Mouse (Mus musculus): ENCODE data around the gene Stk38. TPM values are rescaled to one million over a fixed set of nuclear protein-coding genes. Genes with fewer than 3 reads are reported as not detected.
"Not testable (repeated sequence)": the region's sequence is repeated elsewhere in the genome, so short reads cannot be mapped to it uniquely, and the experiment has no call there.

The Stk38 gene
- polyA plus RNA-seq, 1 experiment from 2014 or later = 121 TPM

DNA sequence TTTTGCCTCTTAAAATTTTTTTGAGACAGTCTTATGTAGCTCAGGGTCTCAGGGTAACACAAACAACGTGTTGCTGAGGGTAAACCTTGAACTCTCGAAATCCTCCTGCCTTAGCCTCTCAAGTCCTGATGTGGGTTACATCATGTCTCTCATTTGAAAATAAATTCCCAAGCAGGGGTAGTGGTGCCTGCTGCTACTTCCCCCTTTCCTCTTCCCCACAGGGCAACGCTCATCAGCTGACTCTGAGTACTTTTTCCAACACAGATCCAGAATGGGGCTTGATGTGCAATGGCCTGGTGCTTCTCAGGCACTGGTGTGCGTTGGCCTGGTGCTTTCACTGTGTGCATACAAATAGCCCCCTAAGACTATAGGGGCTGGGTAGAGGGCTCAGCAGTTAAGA is 1.4 kb upstream of the Stk38 start:
- no peak for DNase-seq (ENCODE audit: low spot score)

DNA sequence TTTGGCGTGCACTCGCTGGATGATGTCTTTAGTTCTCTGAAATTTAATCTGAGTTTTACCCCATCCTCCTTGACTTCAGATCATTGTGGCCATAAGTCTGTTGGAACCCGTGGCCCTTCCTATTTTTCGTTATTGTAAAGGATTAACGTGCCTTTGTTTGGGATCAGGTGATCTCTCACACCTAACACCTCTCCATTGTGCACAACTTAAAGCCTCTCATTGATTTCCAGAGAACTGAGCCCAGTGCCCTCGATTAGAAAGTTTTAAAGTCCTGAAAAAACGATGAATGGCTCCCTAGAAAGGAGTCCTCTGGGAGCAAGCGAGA is 493 bp upstream of the Stk38 start:
- DNase-seq (ENCODE audit: low spot score) = no peak

DNA sequence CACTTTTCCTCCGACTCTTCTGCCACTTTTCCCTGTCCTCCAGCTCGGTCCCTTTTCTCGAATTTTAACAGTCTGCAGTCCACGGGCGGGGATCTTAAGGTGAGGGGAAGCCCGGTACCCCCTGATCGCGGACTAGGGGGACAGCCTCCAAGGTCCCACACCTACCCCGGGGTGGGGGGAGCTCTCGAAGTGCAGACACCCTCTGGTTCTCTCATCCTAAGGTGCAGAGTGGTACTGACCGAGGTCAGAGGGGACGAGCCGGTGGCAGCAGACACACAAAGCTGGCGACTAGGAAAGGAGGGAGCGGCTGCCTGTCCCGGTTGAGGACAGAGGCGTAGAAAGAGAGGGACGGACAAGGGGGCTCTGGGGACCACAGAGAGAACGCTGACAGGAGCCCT is 553 bp downstream of the Stk38 start:
- DNase-seq (ENCODE audit: low spot score) = peak; percentile 40

DNA sequence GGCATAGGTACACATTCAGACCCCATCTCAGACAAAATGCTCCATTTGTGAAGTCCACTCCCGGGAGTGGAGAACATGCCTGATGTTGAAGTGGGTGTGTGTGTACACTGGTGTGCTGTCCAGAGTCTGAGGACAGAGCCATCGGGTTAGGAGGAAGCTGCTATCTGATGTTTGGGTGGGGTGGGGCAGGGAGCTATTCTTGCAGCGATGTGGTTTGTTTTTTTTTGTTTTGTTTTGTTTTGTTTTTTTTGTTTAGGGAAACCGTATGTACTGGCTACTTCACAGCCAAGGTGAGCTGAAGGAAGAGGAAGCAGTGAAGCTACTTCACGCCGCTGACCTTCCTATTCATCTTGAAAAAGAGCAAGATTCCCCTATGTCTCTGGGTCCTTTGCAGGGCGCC is 983 bp downstream of the Stk38 start:
- DNase-seq (ENCODE audit: low spot score) = peak; percentile 14

DNA sequence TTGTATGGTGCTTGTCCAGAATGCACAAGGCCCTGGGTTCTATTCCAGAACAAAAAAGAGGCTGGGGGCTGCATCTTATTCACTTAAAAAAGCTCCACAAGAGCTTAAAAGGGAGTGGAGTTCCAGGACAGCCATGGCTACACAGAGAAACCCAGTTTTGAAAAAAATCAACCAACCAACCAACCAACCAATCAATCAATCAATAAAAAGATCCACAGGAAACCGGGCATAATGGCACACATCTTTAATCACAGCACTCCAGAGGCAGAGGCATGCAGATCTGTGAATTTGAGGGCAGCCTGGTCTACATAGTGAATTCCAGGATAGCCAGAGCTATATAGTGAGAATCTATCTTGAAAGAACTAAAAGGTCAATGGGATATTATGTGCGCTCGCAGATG is 2.8 kb downstream of the Stk38 start:
- no peak for DNase-seq (ENCODE audit: low spot score)

GRCm38 (mm10) chr17:29003740-29004139 is 4.1 kb downstream of the Stk38 start:
- peak; percentile 31 for DNase-seq (ENCODE audit: low spot score)

DNA sequence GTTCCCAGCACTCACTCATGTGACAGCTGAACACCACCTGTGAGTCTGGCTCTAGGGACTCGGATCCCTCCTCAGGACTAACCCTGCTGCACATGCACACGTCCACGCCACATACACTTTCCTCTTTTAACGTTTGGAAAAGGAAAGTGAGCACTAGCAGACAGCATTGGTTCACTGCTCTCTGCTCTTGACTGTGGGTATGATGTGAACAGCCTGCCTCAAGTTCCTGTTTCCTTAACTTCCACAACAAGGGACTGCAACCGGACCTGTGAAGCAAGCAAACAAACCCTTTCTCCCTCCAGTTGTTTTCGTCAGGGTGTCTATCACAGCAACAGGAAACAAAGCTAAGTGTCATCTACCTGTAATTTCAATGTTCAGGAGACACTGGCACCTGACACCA is 7.3 kb downstream of the Stk38 start:
- no peak for DNase-seq (ENCODE audit: low spot score)

GRCm38 (mm10) chr17:28994615-28995014 is 13.2 kb downstream of the Stk38 start:
- peak; percentile 51 for DNase-seq (ENCODE audit: low spot score)

DNA sequence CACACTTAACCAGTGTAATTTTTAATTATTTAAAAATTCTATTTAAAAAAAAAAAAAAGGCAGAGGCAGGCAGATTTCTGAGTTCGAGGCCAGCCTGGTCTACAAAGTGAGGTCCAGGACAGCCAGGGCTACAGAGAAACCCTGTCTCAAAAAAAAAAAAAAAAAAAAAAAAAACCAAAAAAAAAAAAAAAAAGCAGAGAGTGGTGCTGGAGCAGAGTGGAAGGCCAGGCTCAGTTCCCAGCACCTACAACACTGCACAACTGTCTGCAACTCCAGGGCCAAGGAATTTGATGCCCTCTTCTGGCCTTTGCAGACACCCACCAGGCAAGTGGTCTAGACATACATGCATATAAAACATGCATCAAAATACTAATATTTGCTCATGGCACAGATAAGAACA is 14.8 kb downstream of the Stk38 start:
- DNase-seq (ENCODE audit: low spot score) = not testable (repeated sequence)

GRCm38 (mm10) chr17:28992105-28992504 is 15.7 kb downstream of the Stk38 start:
- DNase-seq (ENCODE audit: low spot score) = no peak

DNA sequence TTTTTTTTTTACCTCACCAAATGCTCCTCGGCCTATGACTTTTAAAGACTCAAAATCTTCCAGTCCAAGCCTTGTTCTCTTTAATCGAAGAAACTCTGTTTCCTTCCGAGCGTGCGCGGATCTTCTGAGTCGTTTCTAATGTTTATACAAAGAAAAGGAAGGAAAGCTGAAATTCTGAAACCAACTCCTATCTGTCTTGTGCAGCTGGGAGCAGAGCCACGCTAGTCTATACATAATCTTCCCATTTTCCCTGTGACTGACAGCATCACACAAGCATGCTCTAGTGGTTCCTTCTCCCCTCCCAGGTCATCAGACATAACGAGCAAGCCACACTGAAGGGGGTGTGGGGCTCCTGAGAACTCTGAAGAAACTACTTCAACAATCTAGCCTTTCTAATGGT is 16.5 kb downstream of the Stk38 start:
- no peak for DNase-seq (ENCODE audit: low spot score)

- no peak for DNase-seq (ENCODE audit: low spot score)
Observed at GRCm38 (mm10) chr17:28990060-28990459, 17.7 kb downstream of the Stk38 start.

DNA sequence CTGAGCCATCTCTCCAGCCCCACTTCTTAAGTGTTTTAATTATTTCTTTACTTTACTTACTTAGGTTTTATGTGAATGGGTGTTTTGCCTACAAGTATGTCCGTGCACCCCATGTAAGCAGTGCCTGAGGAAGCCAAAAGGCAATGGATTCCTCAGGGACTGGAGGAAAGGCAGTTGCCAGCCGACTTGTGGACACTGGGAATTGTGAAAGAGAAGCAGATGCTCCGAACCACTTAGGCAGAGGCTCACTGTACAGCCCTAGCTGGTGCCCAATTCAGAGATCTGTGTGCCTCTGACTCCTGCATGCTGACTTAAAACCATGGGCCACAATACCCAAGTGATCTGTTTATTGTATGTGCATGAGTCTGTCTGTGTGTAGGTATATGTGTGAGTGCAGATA is 18.8 kb downstream of the Stk38 start:
- DNase-seq (ENCODE audit: low spot score) = no peak

GRCm38 (mm10) chr17:28988291-28988690 is 19.5 kb downstream of the Stk38 start:
- DNase-seq (ENCODE audit: low spot score) = no peak

GRCm38 (mm10) chr17:28987713-28988112 is 20.1 kb downstream of the Stk38 start:
- DNase-seq (ENCODE audit: low spot score) = peak; percentile 73

- DNase-seq (ENCODE audit: low spot score) = no peak
Observed at GRCm38 (mm10) chr17:28986833-28987232, 21.0 kb downstream of the Stk38 start.

DNA sequence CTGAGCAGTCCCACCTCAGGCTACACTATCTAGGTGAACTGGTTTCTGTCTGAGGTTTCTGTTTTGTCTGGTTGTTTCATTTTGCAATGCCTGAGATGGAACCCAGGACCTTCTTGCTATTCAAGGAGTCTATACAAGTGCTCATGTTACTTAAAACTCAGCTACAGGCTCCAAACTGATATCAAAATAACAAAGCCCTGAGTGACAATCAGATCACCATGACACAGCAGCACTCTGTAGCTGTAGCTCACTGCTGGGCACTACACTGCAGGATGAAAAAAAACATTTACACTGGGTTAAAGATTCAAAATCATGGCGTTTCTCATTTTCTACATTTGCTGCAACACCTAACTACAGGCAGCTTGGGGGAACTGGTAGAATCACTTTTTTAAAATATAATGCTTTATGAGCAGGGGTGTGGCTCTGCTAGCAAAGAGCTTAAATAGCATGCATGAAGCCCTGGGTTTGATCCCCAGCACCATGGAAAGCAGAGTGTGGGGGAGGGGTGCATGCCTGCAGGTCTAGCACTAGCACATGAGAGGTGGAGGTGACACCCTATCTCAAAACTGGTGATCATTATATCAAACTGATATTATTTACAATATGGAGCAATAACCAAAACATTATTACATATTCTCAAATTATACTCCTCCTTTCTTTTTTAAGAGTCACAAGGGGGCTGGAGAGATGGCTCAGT is 22.9 kb downstream of the Stk38 start:
- DNase-seq (ENCODE audit: low spot score) = no peak

GRCm38 (mm10) chr17:28982591-28982990 is 25.2 kb downstream of the Stk38 start:
- no peak for DNase-seq (ENCODE audit: low spot score)

GRCm38 (mm10) chr17:28981081-28981480 is 26.7 kb downstream of the Stk38 start:
- DNase-seq (ENCODE audit: low spot score) = no peak

DNA sequence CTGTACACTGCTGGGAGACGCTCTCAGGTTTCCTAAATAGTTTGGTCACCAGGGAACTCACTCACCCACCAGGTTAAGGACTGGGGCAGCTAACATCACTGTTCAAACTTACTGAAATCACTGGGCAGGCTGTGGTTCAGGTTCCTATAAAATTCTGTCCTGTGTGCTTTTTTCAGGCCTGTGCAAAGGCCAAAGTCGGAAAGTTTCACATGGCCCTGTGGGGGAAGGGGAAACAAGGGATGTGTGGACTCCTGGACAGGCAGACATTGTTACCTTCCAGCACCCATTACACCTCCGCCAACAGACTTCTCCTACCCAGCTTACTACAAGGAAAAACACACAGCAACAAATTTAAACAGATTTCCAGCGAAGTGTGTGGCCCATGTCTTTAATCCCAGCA is 28.7 kb downstream of the Stk38 start:
- no peak for DNase-seq (ENCODE audit: low spot score)

DNA sequence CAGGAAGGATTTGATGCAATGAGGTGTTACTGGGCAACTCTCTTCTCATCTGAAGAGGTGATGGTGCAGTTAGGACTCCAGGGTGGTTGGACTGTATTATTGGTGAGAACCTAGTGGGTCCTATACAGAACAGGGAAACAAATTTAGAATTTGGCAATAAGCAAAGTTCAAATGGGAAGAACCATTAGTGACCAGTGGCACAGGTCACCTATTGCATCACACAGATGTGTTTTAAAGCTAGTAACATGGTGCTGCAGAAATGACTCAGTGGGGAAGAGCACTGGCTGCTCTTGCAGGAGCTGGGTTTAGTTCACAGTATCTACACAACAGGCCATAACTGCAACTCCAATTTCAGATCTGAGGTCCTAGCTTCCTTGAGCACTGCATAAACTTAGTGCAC is 37.7 kb downstream of the Stk38 start:
- DNase-seq (ENCODE audit: low spot score) = no peak

- DNase-seq (ENCODE audit: low spot score) = peak; percentile 53
Observed at GRCm38 (mm10) chr17:28967021-28967610, 40.7 kb downstream of the Stk38 start.

GRCm38 (mm10) chr17:28961596-28961995 is 46.2 kb downstream of the Stk38 start:
- no peak for DNase-seq (ENCODE audit: low spot score)

DNA sequence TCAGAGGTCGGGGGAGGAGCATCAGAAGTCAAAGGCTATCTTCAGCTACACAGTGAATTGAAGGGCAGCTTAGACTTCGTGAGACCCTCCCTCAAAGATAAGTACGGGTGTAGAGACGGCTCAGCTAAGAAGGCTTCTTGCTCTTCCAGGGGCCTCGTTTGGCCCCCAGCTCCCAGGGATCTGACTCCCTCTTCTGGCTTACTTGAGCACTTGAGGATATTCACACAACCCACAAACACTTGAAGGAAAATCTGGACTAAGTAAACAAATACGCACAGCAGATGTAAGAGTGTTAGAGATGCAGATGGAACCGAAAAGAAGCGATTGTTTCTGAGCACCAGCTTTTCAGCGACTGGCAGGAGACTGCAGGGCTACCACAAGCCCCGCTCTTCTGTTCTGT is 47.2 kb downstream of the Stk38 start:
- DNase-seq (ENCODE audit: low spot score) = no peak
